Mouse (Mus musculus) stomach, postnatal 0 days (tissue): ENCODE measurements around the gene Pla2g12b. TPM values are rescaled to one million over a fixed set of nuclear protein-coding genes. Genes with fewer than 3 reads are reported as not detected.

ENCODE experiments used
- ATAC-seq: fragments of 200-750 bp; cut with Nextera tagmentation; 2 replicates; pipeline ENCODE4 v1.8.0; 2017; ENCODE audit not compliant: low FRiP score, low TSS enrichment
- DNase-seq: peaks from one replicate; pipeline ENCODE4 v3.0.0-alpha.2; 2016; ENCODE audit warnings: low spot score
- H3K27ac ChIP-seq: fragments of 300-500 bp; sonication (generic); replicated peaks from 2 replicates; pipeline ENCODE4 v1.5.1; 2014; ENCODE audit warnings: mild to moderate bottlenecking, control low read depth
- H3K27me3 ChIP-seq: fragments of 300-500 bp; sonication (generic); 2 replicates; pipeline ENCODE4 v1.6.1; 2014; ENCODE audit warnings: low read length; ENCODE audit not compliant: control insufficient read depth, insufficient read depth
- H3K36me3 ChIP-seq: fragments of 300-500 bp; sonication (generic); 2 replicates; pipeline ENCODE4 v1.6.1; 2014; ENCODE audit warnings: low read length, mixed read lengths; ENCODE audit not compliant: control insufficient read depth, insufficient read depth
- H3K4me1 ChIP-seq: fragments of 300-500 bp; sonication (generic); replicated peaks from 2 replicates; pipeline ENCODE4 v1.6.1; 2014; ENCODE audit warnings: antibody characterized with exemption; ENCODE audit not compliant: control insufficient read depth, insufficient read depth
- H3K4me2 ChIP-seq: fragments of 300-500 bp; sonication (generic); replicated peaks from 2 replicates; pipeline ENCODE4 v1.6.1; 2014; ENCODE audit warnings: low read depth, mild to moderate bottlenecking, control low read depth, moderate library complexity
- H3K4me3 ChIP-seq: fragments of 300-500 bp; sonication (generic); 2 replicates; pipeline ENCODE4 v1.5.1; 2014; ENCODE audit warnings: low read depth, low read length, control low read depth
- H3K9ac ChIP-seq: fragments of 300-500 bp; sonication (generic); 2 replicates; pipeline ENCODE4 v1.6.1; 2014; ENCODE audit warnings: mild to moderate bottlenecking, low read length, control low read depth, mixed read lengths
- H3K9me3 ChIP-seq: fragments of 300-500 bp; sonication (generic); 2 replicates; pipeline ENCODE4 v1.6.1; 2016; ENCODE audit warnings: low read length; ENCODE audit not compliant: control insufficient read depth
- CTCF ChIP-seq: IDR thresholded peaks from 2 replicates; pipeline ENCODE4 v1.5.1; 2016; ENCODE audit warnings: antibody characterized with exemption, low read depth, mild to moderate bottlenecking, moderate library complexity
- EP300 ChIP-seq: optimal IDR thresholded peaks from 2 replicates; pipeline ENCODE3; 2016; ENCODE audit warnings: antibody characterized with exemption
- WGBS: fragments of 180-500 bp; shearing (Covaris S2); extraction: QIAGEN DNeasy Blood & Tissue Kit; methylation state at CpG from one replicate; pipeline ENCODE4 v1.1.7; 2014; 5-methylcytosine and 5-hydroxymethylcytosine counted together
- polyA plus RNA-seq: library from polyadenylated mRNA; unstranded; fragments of >200 nt; fragmentation: Nextera tagmentation; extraction: Ambion mirVana; gene quantifications from 2 replicates; pipeline ENCODE4 v1.2.1, GENCODE M21; 2015

The Pla2g12b gene
- polyA plus RNA-seq = 34.6 and 38.5 TPM in 2 replicates

DNA sequence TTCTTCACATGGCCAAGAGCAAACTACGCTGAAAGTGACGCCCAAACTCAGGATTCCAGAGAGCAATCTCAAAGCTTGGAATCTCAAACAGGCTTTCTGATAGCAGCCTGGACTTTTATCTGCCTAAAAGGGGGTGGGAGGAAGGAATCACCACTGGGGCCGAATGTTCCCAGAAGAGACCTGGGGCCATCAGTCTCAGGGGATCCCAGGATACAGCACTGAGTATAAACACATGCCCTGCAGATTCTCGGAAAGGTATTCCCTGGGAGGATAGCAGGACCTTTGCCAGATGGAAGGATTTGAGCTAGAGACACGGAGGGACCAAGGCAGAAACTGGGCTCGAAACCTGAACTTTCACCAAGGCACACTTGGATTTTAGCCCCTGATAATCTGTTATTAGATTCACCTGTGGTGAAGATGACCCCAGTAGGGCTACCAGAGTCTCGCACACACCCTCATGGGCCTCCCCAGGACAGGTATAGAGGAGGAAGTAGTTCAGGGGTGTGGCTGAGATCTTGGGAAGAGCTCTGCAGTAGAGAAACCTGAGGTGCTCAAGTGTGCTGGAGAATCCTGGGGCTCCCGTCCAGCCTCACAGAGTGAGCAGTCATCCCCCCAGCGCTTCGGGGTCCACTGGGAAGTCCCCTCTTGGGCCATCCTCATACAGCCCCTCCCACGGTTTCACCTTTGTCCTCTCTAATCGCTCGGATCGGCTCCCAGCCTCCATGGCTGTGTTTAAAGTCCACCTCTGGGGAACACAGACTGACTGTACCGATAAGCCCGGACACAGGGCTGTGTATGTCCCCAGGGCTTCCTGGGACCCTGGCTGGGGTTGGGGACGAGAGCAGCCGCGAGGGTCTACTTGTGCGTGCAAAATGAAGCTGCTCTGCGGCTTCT is at the start of gene Pla2g12b:
Pla2g12b (plus strand) TSS at position 762 of the 894 bp plus-strand sequence.
- TF ChIP-seq EP300 (no peak), CTCF (no peak)
- H3K4me3 ChIP-seq = peak within 1 kb of the TSS; percentile 21
- H3K36me3 ChIP-seq = no peaks in the 10 kb centered on the region
- DNase-seq = peak; percentile 60
- 53% methylated on average over 21 of the region's 21 CpGs for WGBS
- no peaks in the 10 kb centered on the region for H3K27me3 ChIP-seq
- H3K27ac ChIP-seq = peak within 1 kb of the TSS; percentile 85
- no peaks in the 10 kb centered on the region for H3K9me3 ChIP-seq
- H3K9ac ChIP-seq = peak within 1 kb of the TSS; percentile 55
- H3K4me2 ChIP-seq = peak within 1 kb of the TSS; percentile 41
- no peaks in the 10 kb centered on the region; the same call in 1 of the 2 replicates for H3K4me1 ChIP-seq
- peak; percentile 86 for ATAC-seq

DNA sequence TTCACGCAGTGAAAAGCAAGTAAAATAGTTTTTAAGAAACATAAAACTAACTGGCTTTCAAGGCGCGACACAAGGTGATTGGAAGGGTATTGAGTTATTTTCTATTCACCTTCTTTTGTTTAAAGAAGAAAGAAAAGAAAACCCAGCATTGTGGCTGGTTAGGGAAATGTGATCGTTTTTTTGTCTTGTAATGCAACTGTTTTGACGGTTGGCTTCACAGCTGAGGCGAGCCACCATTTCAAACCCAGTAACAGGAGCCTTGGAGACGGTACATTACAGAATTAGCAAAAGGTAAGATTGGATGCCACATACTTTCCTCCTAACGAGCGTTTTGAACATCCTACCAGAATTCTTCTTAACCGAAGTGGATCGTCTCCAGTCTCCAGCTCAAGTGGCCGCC is 49.3 kb upstream of the Pla2g12b start:
- ATAC-seq = no peak
- H3K36me3 ChIP-seq = peaks cover 12% of the 10 kb centered on the region
- no peak overlapping the region for H3K27ac ChIP-seq
- WGBS = 92% methylated on average over 12 of the region's 12 CpGs
- H3K4me2 ChIP-seq = no peak overlapping the region
- no peaks in the 10 kb centered on the region for H3K4me1 ChIP-seq
- no peaks in the 10 kb centered on the region for H3K9me3 ChIP-seq
- H3K4me3 ChIP-seq = no peak overlapping the region
- TF ChIP-seq CTCF = no peak
- no peak for TF ChIP-seq EP300
- no peak overlapping the region for H3K9ac ChIP-seq
- no peaks in the 10 kb centered on the region for H3K27me3 ChIP-seq
- DNase-seq = no peak

DNA sequence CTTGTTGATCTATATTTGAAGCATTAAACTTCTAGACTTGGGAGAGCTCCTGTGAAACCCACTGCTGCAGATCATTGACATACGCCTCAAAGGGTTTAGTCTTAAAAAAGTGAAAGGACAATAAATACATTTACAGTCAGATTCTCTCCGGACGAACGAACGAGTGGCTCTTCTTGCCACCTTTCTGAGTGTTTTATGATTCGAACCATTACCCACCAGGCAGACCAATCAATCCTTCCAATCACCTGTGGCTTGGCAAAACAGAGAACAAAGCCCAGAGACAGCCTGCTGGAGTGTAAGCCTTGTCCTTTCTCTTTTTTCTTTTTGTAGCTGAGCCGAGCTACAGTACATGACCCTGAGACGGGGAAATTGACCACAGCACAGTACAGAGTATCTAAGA is 48.4 kb upstream of the Pla2g12b start:
- Histone ChIP-seq H3K4me1 (no peaks in the 10 kb centered on the region), H3K4me3 (no peak overlapping the region), H3K27ac (no peak overlapping the region), H3K4me2 (no peak overlapping the region), H3K9me3 (no peaks in the 10 kb centered on the region), H3K27me3 (no peaks in the 10 kb centered on the region), H3K36me3 (peaks cover 12% of the 10 kb centered on the region), H3K9ac (no peak overlapping the region)
- no peak for TF ChIP-seq CTCF
- DNase-seq (no peak), ATAC-seq (no peak)
- 85% methylated on average over 8 of the region's 8 CpGs for WGBS

- Histone ChIP-seq H3K4me1 (no peaks in the 10 kb centered on the region), H3K9ac (no peak overlapping the region), H3K9me3 (no peaks in the 10 kb centered on the region), H3K27ac (no peak overlapping the region), H3K4me2 (no peak overlapping the region), H3K36me3 (peaks cover 17% of the 10 kb centered on the region; the same call in 1 of the 2 replicates), H3K27me3 (no peaks in the 10 kb centered on the region), H3K4me3 (no peak overlapping the region)
- no peak for ATAC-seq
- TF ChIP-seq CTCF (peak; percentile 70), EP300 (no peak)
- WGBS = 87% methylated on average over 4 of the region's 4 CpGs
- DNase-seq = no peak
Observed at GRCm38 (mm10) chr10:59358744-59359143, 44.7 kb upstream of the Pla2g12b start.

GRCm38 (mm10) chr10:59363208-59363607 is 40.3 kb upstream of the Pla2g12b start:
- 85% methylated on average over 2 of the region's 2 CpGs for WGBS
- H3K9ac ChIP-seq = no peak overlapping the region
- no peak overlapping the region for H3K27ac ChIP-seq
- no peak for DNase-seq
- peaks cover 24% of the 10 kb centered on the region for H3K36me3 ChIP-seq
- no peak overlapping the region for H3K4me3 ChIP-seq
- H3K4me2 ChIP-seq = no peak overlapping the region
- H3K27me3 ChIP-seq = no peaks in the 10 kb centered on the region
- H3K4me1 ChIP-seq = no peaks in the 10 kb centered on the region
- ATAC-seq = no peak
- TF ChIP-seq CTCF (no peak), EP300 (no peak)
- H3K9me3 ChIP-seq = no peaks in the 10 kb centered on the region

- H3K9ac ChIP-seq = no peak overlapping the region
- peaks cover 24% of the 10 kb centered on the region for H3K36me3 ChIP-seq
- 83% methylated on average over 3 of the region's 3 CpGs for WGBS
Observed at GRCm38 (mm10) chr10:59364551-59364950, 38.9 kb upstream of the Pla2g12b start.

More at GRCm38 (mm10) chr10:59364551-59364950, 38.9 kb upstream of the Pla2g12b start:
- Histone ChIP-seq H3K9me3 (no peaks in the 10 kb centered on the region), H3K27me3 (no peaks in the 10 kb centered on the region), H3K27ac (no peak overlapping the region), H3K4me2 (no peak overlapping the region), H3K4me1 (no peaks in the 10 kb centered on the region), H3K4me3 (no peak overlapping the region)
- no peak for ATAC-seq
- no peak for DNase-seq
- TF ChIP-seq CTCF (no peak), EP300 (no peak)
